In the genomic region with DNA sequence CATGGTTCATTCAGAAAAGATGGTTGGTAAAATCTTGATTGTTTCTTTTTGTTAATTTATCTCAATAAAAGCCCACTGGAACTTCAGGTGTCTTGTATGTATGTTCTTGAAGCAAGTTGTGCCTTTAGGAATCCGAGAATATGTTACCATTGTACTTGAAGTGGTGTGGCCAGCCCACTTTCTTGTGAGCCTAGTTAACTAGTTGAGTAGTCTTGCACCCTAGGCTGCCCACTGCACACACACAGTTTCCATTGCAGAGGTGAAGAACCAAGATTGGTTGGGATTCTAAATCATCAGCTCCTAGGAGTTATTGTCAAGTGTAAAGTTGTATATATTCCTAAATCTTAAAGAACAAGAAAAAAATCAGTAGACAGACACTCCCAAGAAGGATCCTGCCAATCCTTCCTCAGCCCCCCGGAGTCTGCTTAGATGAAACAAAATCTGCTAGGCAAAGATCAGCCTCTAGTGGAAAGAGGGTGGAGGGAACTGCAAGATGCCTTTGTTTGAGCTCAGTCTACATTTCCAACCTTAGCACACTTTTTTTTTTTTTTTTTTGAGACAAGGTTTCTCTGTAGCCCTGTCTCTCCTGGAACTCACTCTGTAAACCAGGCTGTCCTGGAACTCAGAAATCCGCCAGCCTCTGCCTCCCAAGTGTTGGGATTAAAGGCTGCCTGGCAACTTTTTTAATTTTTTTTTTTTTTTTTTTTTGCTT, we compare ENCODE assay signal across 1 mouse cellular context.
TF ChIP-seq lines count a peak whose summit lies in the region.

No protein-coding gene starts in this region.

TF ChIP-seq in MEL, 35 proteins besides CTCF, POLR2A, EP300 and RAD21:
- TF ChIP-seq USF1 (IDR thresholded peaks at IDR 0.05; ENCODE audit: low read depth, low read length) (no peak), ZNF384 (IDR thresholded peaks at IDR 0.05; ENCODE audit: low read depth, low read length) (peak; percentile 81)
